ENCODE assay signal across 22 mouse cellular contexts in the genomic region with DNA sequence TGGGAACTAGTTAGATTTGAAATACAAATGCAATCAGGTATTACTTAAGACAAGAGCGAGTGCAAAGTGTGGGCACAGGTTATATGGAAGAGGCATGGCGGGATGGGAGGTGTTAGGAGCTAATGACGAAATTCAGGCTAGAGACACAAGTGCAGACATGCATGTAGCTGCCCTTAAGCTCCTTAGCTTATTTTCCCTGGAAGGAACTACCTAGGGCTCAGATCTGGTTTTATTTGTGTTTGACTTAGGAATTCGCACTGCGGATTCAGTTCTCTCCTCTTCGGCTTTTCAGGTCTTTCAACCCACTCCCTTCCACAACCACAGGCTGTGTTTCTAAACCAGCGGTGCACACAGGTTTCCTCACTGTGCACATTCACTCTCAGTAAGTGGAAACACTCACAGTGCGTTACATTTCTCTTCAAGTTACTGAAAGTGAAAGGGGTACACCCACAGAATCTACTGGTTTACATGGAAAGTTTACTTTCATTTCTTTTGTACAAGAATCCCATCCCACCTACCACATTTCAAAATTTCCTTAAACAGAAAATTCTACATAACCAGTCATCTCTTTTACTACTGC. TPM values are rescaled to one million over a fixed set of nuclear protein-coding genes. Genes with fewer than 3 reads are reported as not detected.
A peak's percentile ranks its signal among the peaks of the same experiment; 100 is the strongest.
DNase-seq lines count a peak whose midpoint lies in the region; ATAC-seq and TF ChIP-seq lines count a peak whose summit lies in the region.
"Had no signal": no experiment of that assay in that cellular context is flagged by ENCODE, and none has a peak within 500 bp of the region (broad histone marks: within the 10 kb centered on the region; RNA-seq: fewer than 3 reads in every experiment).

No protein-coding gene starts in this region.

- DNase-seq in CH12.LX (ENCODE audit: extremely low read depth), result no peak
- DNase-seq in induced T-regulatory cell, adult 2 months (ENCODE audit: low read depth), result peak; percentile 48
- peak; percentile 34 for DNase-seq in naive thymus-derived CD4-positive, alpha-beta T cell, adult 2 months (ENCODE audit: low read depth)
- no peak for DNase-seq in cerebellum, postnatal 25 days
- DNase-seq in thymus, postnatal 36 days, result no peak
- DNase-seq: adrenal gland, postnatal 25 days; cerebellum, adult 11 months; cerebellum, postnatal 10 days; heart, postnatal 14 days; lung, postnatal 4 days; thymus, adult 18-20 months had no signal

- no peak for TF ChIP-seq RAD21 in CH12.LX (IDR thresholded peaks at IDR 0.05; ENCODE audit: low read depth, low read length)

- H3K27ac ChIP-seq in forebrain, embryonic 15.5 days (replicated peaks), result 0 out of 2 replicates have a peak overlapping the region, but pooled peaks have one; percentile 16
- no peak overlapping the region for H3K27ac ChIP-seq in forebrain, embryonic 12.5 days
- H3K27ac ChIP-seq in CH12.LX (ENCODE audit: insufficient read depth, low read depth), result no peak overlapping the region
- no peak overlapping the region for H3K27ac ChIP-seq in forebrain, embryonic 13.5 days
- H3K27ac ChIP-seq: hindbrain, embryonic 13.5 days; liver, embryonic 12.5 days; neural tube, embryonic 12.5 days had no signal

- H3K4me1 ChIP-seq in forebrain, embryonic 15.5 days, result peaks cover 100% of the 10 kb centered on the region
- peaks cover 96% of the 10 kb centered on the region for H3K4me1 ChIP-seq in forebrain, embryonic 12.5 days
- peaks cover 16 to 81% of the 10 kb centered on the region in 2 experiments for H3K4me1 ChIP-seq in CH12.LX (ENCODE audit: control insufficient read depth in 1 of 2, insufficient read depth in 2 of 2)
- H3K4me1 ChIP-seq in forebrain, embryonic 13.5 days, result peaks cover 99% of the 10 kb centered on the region

- no peak for TF ChIP-seq CTCF in CH12.LX (conservative IDR thresholded peaks at IDR 0.05 in 1 of 2, IDR thresholded peaks at IDR 0.05 in 1 of 2; ENCODE audit: low read depth in 2 of 2, low read length in 2 of 2)

- H3K4me3 ChIP-seq in forebrain, embryonic 15.5 days, result no peak overlapping the region
- H3K4me3 ChIP-seq in forebrain, embryonic 12.5 days (replicated peaks), result no peak overlapping the region
- no peak overlapping the region for H3K4me3 ChIP-seq in CH12.LX (replicated peaks in 1 of 3; ENCODE audit: low read depth in 2 of 3, low read length in 2 of 3, poor library complexity in 1 of 3)
- H3K4me3 ChIP-seq in forebrain, embryonic 13.5 days, result no peak overlapping the region
- H3K4me3 ChIP-seq: erythroblast, embryonic 14.5 days; hindbrain, embryonic 13.5 days; liver, embryonic 12.5 days; neural tube, embryonic 12.5 days had no signal

- dilution Hi-C loops in CH12.LX (cut with MboI; ENCODE audit: extremely low pct_ligation_motif_present, extremely low pct_unique_long_range_greater_than_20kb, low sequenced_read_pairs), result no loop called here

- peaks cover 6% of the 10 kb centered on the region for H3K79me2 ChIP-seq in CH12.LX (replicated peaks; ENCODE audit: control insufficient read depth, extremely low read depth, insufficient read depth, poor library complexity, severe bottlenecking)

- TF ChIP-seq EP300 in CH12.LX (IDR thresholded peaks at IDR 0.05; ENCODE audit: low read length), result peak; percentile 69

- no peak for TF ChIP-seq POLR2A in CH12.LX (IDR thresholded peaks at IDR 0.05; ENCODE audit: low read depth, low read length)

- in situ Hi-C loops in CH12.LX (cut with MboI; ENCODE audit: low pct_ligation_motif_present, low pct_unique_long_range_greater_than_20kb, low sequenced_read_pairs), result loop anchor here (5.0 kb wide), 1 partner anchor 35 kb away; no protein-coding TSS in a partner anchor

- H3K27me3 ChIP-seq in forebrain, embryonic 15.5 days, result no peaks in the 10 kb centered on the region
- H3K27me3 ChIP-seq in forebrain, embryonic 12.5 days, result no peaks in the 10 kb centered on the region
- H3K27me3 ChIP-seq in CH12.LX (replicated peaks), result no peaks in the 10 kb centered on the region
- H3K27me3 ChIP-seq in forebrain, embryonic 13.5 days, result no peaks in the 10 kb centered on the region
- H3K27me3 ChIP-seq: hindbrain, embryonic 13.5 days; liver, embryonic 12.5 days; neural tube, embryonic 12.5 days had no signal

- 78% methylated on average over 8 of the region's 8 CpGs for WGBS in forebrain, embryonic 15.5 days
- WGBS in forebrain, embryonic 12.5 days, result 73% methylated on average over 8 of the region's 8 CpGs
- 73% methylated on average over 8 of the region's 8 CpGs for WGBS in forebrain, embryonic 13.5 days

- no peak overlapping the region for H3K4me2 ChIP-seq in forebrain, embryonic 15.5 days (replicated peaks)
- H3K4me2 ChIP-seq in forebrain, embryonic 12.5 days, result no peak overlapping the region
- H3K4me2 ChIP-seq in CH12.LX (ENCODE audit: insufficient read depth, low read depth, poor library complexity, severe bottlenecking), result no peak overlapping the region
- no peak overlapping the region for H3K4me2 ChIP-seq in forebrain, embryonic 13.5 days
- H3K4me2 ChIP-seq: heart, embryonic 11.5 days; hindbrain, embryonic 13.5 days; liver, embryonic 12.5 days; midbrain, embryonic 11.5 days; neural tube, embryonic 12.5 days had no signal

- H3K9me3 ChIP-seq in forebrain, embryonic 15.5 days, result no peaks in the 10 kb centered on the region
- H3K9me3 ChIP-seq in forebrain, embryonic 12.5 days, result no peaks in the 10 kb centered on the region
- peaks cover 4% of the 10 kb centered on the region for H3K9me3 ChIP-seq in CH12.LX (replicated peaks; ENCODE audit: low read length)
- no peaks in the 10 kb centered on the region for H3K9me3 ChIP-seq in forebrain, embryonic 13.5 days (replicated peaks)
- H3K9me3 ChIP-seq: hindbrain, embryonic 13.5 days; liver, embryonic 12.5 days; neural tube, embryonic 12.5 days had no signal

- H3K36me3 ChIP-seq in forebrain, embryonic 15.5 days, result no peaks in the 10 kb centered on the region
- H3K36me3 ChIP-seq in forebrain, embryonic 12.5 days (replicated peaks), result no peaks in the 10 kb centered on the region
- H3K36me3 ChIP-seq in CH12.LX (replicated peaks in 1 of 2; ENCODE audit: control insufficient read depth in 1 of 2, insufficient read depth in 1 of 2, low read length in 1 of 2), result peaks cover 0 to 69% of the 10 kb centered on the region in 2 experiments
- H3K36me3 ChIP-seq in forebrain, embryonic 13.5 days (ENCODE audit: poor library complexity, severe bottlenecking), result no peaks in the 10 kb centered on the region
- H3K36me3 ChIP-seq: hindbrain, embryonic 13.5 days; liver, embryonic 12.5 days; neural tube, embryonic 12.5 days had no signal

- ATAC-seq in forebrain, embryonic 15.5 days (replicated peaks), result no peak
- no peak for ATAC-seq in forebrain, embryonic 12.5 days (ENCODE audit: low FRiP score)
- ATAC-seq in forebrain, embryonic 13.5 days, result no peak
- ATAC-seq: intestine, postnatal 0 days; liver, embryonic 12.5 days had no signal

- no peak overlapping the region for H3K9ac ChIP-seq in forebrain, embryonic 15.5 days (replicated peaks)
- H3K9ac ChIP-seq in forebrain, embryonic 12.5 days, result no peak overlapping the region
- no peak overlapping the region for H3K9ac ChIP-seq in CH12.LX (ENCODE audit: insufficient read depth, low read depth)
- H3K9ac ChIP-seq in forebrain, embryonic 13.5 days, result no peak overlapping the region
- H3K9ac ChIP-seq: hindbrain, embryonic 13.5 days; liver, embryonic 12.5 days; lung, embryonic 14.5 days; neural tube, embryonic 12.5 days had no signal

TF ChIP-seq in CH12.LX, 34 proteins besides CTCF, POLR2A, EP300 and RAD21:
- TF ChIP-seq MAX (IDR thresholded peaks at IDR 0.05; ENCODE audit: low read length) (no peak), POLR2AphosphoS2 (IDR thresholded peaks at IDR 0.05; ENCODE audit: low read depth, low read length) (no peak), MXI1 (IDR thresholded peaks at IDR 0.05; ENCODE audit: low read depth, low read length) (no peak), ELF1 (IDR thresholded peaks at IDR 0.05; ENCODE audit: low read depth, low read length) (no peak), RCOR1 (conservative IDR thresholded peaks at IDR 0.05; ENCODE audit: low read depth, low read length) (no peak), HCFC1 (IDR thresholded peaks at IDR 0.05; ENCODE audit: low read depth, low read length) (no peak), TBP (conservative IDR thresholded peaks at IDR 0.05; ENCODE audit: low read depth, low read length) (no peak), TCF12 (IDR thresholded peaks at IDR 0.05; ENCODE audit: low read depth, low read length) (peak; percentile 15; the same call in 1 of the 2 replicates), USF1 (IDR thresholded peaks at IDR 0.05; ENCODE audit: low read depth, low read length) (no peak), ZNF384 (IDR thresholded peaks at IDR 0.05; ENCODE audit: low read depth, low read length) (no peak), CHD1 (IDR thresholded peaks at IDR 0.05; ENCODE audit: low read depth, low read length) (no peak), MAZ (IDR thresholded peaks at IDR 0.05; ENCODE audit: low read depth, low read length) (no peak), UBTF (IDR thresholded peaks at IDR 0.05; ENCODE audit: low read depth, low read length) (no peak), JUN (IDR thresholded peaks at IDR 0.05; ENCODE audit: insufficient read depth, low read depth, low read length) (no peak), JUND (conservative IDR thresholded peaks at IDR 0.05; ENCODE audit: low read depth, low read length) (no peak), USF2 (conservative IDR thresholded peaks at IDR 0.05; ENCODE audit: low read depth, low read length) (no peak), KAT2A (IDR thresholded peaks at IDR 0.05; ENCODE audit: insufficient replicate concordance, low read length) (no peak), BHLHE40 (IDR thresholded peaks at IDR 0.05; ENCODE audit: low read depth, low read length) (0 out of 2 replicates have a peak, but pooled peaks have one; percentile 5), SMC3 (IDR thresholded peaks at IDR 0.05; ENCODE audit: low read depth, low read length) (no peak), SIN3A (IDR thresholded peaks at IDR 0.05; ENCODE audit: low read length) (no peak), MAFK (IDR thresholded peaks at IDR 0.05; ENCODE audit: insufficient replicate concordance, low read length) (0 out of 2 replicates have a peak, but pooled peaks have one; percentile 15), ZC3H11A (IDR thresholded peaks at IDR 0.05; ENCODE audit: low read depth, low read length) (no peak), NRF1 (IDR thresholded peaks at IDR 0.05; ENCODE audit: low read depth, low read length) (no peak)
TF ChIP-seq in CH12.LX: peak in this region for 3.

RNA-seq across cellular contexts. Expression of gene Tmem131l, which starts 52.4 kb away (rescaled TPM):
- 125 and 130 TPM in 2 replicates for polyA plus RNA-seq in forebrain, embryonic 15.5 days (2015; fragmentation: Nextera tagmentation; extraction: Ambion mirVana)
- polyA plus RNA-seq in forebrain, embryonic 12.5 days (2016; fragmentation: Nextera tagmentation; extraction: Ambion mirVana), result 116 and 130 TPM in 2 replicates
- 28.7 and 37.1 TPM in 2 replicates for total RNA-seq in CH12.LX (2012; rRNA removed)
- 29.4 and 32.7 TPM in 2 replicates for total RNA-seq in CH12.LX (2014; rRNA removed)
- polyA plus RNA-seq in CH12.LX (2012; ENCODE audit: insufficient read length, low read depth), result 78.5 and 89.7 TPM in 2 replicates
- 125 and 139 TPM in 2 replicates for polyA plus RNA-seq in forebrain, embryonic 13.5 days (2015; fragmentation: Nextera tagmentation; extraction: Ambion mirVana)

Comparison
In these comparisons a context has a peak if more than half of its experiments do, and no peak if none do; other contexts are left out.
1. DNase-seq: peak in induced T-regulatory cell, adult 2 months (single experiment) and naive thymus-derived CD4-positive, alpha-beta T cell, adult 2 months (single experiment); none in CH12.LX (single experiment), cerebellum, postnatal 25 days (0 of 2) and thymus, postnatal 36 days (0 of 2).